Mouse (Mus musculus) kidney, adult 2 months (tissue): ENCODE measurements around the gene Cd180.

Experiments
- CTCF ChIP-seq: fragments of 200-500 bp; conservative IDR thresholded peaks from 2 replicates; pipeline ENCODE4 v1.5.1; 2011; ENCODE audit warnings: low read depth, mild to moderate bottlenecking, control low read depth, low read length, moderate library complexity, mixed read lengths; ENCODE audit not compliant: insufficient read depth, insufficient read length
- POLR2A ChIP-seq: fragments of 200-500 bp; IDR thresholded peaks from one replicate; pipeline ENCODE4 v1.6.1; 2011; ENCODE audit warnings: low read depth, low read length, control low read depth

- no peak for TF ChIP-seq CTCF
- no peak for TF ChIP-seq POLR2A
These were observed 5.2 kb upstream of the Cd180 start for GRCm38 (mm10) chr13:102688121-102688520.
